Mouse (Mus musculus): ENCODE measurements around the gene Tmem169.

The Tmem169 gene

GRCm38 (mm10) chr1:72336780-72337179, 52.6 kb downstream of the Tmem169 start:
- no peak for DNase-seq

- no peak for DNase-seq
Measured at GRCm38 (mm10) chr1:72338341-72338740, 54.2 kb downstream of the Tmem169 start.

- no peak for DNase-seq
Measured at GRCm38 (mm10) chr1:72347873-72348272, 63.7 kb downstream of the Tmem169 start.

All from lung, postnatal 14 days (tissue).